Mouse (Mus musculus) kidney, adult 9 months (tissue): ENCODE results near the gene Lsamp.

Experiments used
- DNase-seq: peaks from one replicate; pipeline ENCODE4 v3.0.0; 2022

Gene Lsamp

DNA sequence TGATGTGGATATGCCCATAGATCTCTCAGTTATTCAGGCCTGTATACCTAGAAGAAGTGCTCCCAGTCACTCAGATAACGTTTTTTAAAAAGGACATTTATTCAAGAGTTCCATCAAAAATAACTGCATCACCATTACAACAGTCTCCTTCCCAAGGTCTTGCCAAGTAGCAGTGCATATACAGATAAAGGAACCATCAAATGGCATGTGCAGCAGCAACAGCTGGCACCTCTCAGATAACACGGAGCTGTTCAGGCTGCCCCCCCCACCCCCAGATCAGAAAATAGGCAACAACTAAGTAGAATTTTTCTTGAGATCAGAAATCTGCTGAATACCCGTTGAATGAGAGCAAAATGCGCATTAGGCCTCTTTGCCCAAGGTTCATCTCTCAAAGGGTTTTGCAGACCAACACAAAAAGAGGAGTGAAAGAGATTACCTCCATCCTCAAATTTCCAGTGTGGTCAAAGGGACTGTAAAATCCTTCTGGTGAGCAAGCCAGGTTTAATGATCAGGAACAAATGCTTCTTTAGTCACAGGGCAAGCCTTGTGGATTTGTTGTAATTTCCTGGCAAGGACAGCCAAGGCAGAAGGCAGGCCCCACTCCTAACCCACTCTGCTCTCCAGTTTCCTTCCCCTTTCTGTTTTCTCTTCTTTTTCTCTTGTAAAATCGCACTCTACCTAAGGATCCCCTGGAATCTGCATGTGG is 1842.9 kb downstream of the Lsamp start:
- DNase-seq, result no peak

GRCm38 (mm10) chr16:41827605-41827948 is 1843.4 kb downstream of the Lsamp start:
- DNase-seq, result no peak

DNA sequence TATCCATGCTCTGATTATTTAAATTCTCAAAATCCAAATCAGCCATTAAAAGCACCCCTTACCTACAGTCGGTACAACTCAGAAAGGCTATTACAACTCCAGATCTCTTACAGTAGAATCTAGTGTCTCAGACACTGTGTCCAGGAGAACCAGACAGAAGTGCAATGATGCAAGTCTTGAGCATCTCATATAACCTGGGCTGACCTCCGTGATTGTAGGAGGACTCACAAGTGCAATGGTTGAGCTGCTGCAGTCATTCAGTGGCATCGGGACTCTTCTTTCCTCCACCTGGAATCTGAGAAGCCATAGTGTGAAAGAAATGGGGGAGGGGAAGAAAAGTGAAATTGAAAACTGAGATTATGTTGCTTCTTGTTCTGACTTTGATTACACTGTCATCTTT is 1850.5 kb downstream of the Lsamp start:
- DNase-seq, result no peak

DNA sequence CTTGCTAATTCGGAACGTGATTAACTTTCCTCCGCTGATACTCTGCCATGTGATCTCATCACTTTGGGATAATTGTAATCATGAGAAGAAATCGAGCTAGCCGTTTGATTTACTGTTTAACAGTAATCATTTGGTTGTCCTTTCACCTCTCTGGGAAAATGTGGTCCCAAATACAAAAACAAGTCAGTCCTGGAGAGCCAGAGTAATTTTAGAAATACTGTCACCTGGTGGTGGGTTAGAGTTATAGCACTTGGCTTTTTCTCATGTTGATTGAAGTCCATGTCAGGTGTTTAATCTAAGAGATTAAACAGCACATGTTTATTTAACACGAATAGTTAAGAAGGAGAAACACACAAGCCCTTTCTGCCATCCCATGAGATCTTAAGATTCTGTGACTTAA is 1851.6 kb downstream of the Lsamp start:
- DNase-seq, result peak; percentile 4

- no peak for DNase-seq
These were observed 1855.7 kb downstream of the Lsamp start for GRCm38 (mm10) chr16:41839751-41840404.

- no peak for DNase-seq
These were observed 1862.7 kb downstream of the Lsamp start for GRCm38 (mm10) chr16:41846903-41847302.

- DNase-seq, result no peak
These were observed 1887.9 kb downstream of the Lsamp start for GRCm38 (mm10) chr16:41871917-41872593.

DNA sequence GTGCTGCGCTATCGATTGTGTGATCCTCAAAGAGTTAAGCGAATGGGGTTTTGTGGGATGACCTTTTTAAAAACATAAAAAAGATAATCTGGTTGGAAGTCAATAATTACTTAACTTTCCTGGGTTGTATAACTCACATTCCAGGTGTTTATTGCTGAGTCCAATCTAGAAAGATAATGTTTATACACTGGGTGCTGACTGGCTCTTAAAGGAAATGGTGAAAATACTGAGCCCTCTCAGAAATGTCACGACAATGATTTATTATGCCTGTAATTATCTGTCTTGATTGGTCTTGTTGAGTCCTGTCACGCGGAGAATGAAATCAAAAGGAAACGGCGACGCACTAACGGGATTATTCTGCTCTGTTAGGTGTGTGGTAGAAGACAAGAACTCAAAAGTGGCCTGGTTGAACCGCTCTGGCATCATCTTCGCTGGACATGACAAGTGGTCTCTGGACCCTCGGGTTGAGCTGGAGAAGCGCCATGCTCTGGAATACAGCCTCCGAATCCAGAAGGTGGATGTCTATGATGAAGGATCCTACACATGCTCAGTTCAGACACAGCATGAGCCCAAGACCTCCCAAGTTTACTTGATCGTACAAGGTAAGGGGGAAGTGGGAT is 1904.5 kb downstream of the Lsamp start:
- DNase-seq, result no peak

- DNase-seq, result no peak
These were observed 1916.6 kb downstream of the Lsamp start for GRCm38 (mm10) chr16:41900783-41901182.

- DNase-seq, result no peak
These were observed 1919.5 kb downstream of the Lsamp start for GRCm38 (mm10) chr16:41903654-41904053.

DNA sequence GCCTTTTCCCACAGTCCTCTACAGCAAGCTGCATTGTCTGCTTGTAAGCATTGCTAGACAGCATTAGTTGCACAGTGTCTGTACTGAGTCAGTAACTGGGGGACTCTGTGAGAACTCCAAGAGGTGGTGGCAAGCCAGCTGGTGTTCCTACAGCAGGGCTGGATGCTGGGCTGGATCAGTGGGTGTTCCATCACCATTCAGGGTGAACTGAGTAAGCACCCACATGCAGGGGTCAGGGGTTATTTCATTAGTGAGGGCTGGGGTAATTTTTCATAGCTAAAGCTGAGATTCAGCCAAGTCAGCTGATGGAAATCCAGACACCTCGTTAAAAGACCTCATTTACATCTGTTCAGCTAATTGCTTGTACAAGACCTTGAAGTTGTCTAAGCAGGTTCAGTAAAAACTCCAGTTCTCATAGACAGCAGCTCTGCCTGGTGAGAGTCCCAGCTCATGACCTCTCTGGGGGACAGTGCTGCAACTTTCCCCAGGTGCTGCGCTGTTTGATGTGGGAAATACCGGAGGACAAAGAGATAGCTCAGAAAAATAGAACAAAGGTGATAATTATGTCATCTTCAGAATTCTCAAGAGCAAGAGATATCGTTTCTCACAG is 1928.5 kb downstream of the Lsamp start:
- no peak for DNase-seq

GRCm38 (mm10) chr16:41913346-41913745 is 1929.2 kb downstream of the Lsamp start:
- DNase-seq, result no peak

DNA sequence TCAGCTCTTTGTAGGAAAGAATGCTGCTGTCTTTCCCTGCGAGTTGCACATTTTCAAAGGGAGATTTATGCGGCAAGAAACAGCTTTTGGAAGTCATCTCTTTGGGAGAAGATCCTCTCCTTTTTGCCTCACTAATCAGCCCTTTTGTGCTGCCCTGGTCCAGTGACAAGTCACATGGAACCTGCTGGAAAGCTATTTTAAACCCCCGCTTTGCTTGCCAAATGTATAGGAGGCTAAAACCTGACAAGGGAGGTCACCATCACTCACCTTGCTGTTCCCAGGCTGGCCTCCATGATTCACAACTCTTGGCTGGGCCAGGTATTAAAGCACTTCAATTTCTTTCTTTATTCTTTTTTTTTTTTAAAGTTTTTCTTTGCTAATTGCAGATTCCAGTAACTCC is 1932.2 kb downstream of the Lsamp start:
- DNase-seq, result no peak

GRCm38 (mm10) chr16:41917057-41917821 is 1933.1 kb downstream of the Lsamp start:
- no peak for DNase-seq

DNA sequence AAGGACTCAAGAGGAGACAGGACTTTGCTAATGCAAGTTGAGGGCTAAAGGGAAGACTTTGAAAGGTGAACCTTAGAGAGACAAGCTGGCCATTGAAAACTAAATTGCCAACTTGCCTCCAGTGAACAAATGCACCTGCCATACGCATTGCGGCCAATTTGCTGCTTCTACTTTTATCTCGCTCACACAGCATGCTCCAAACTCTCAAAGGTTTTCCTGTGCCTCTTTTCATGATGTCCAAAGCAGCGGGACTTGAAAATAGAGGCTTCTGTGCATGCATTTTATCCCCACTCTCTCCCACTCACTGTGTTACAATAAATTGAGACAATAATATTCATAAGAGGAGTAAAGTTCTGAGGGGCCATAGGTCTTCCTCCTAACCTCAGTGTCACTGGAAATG is 1945.4 kb downstream of the Lsamp start:
- DNase-seq, result no peak

- no peak for DNase-seq
These were observed 1951.5 kb downstream of the Lsamp start for GRCm38 (mm10) chr16:41935701-41936100.

GRCm38 (mm10) chr16:41936908-41937595 is 1952.9 kb downstream of the Lsamp start:
- no peak for DNase-seq

- DNase-seq, result no peak
These were observed 1953.4 kb downstream of the Lsamp start for GRCm38 (mm10) chr16:41937596-41937990.

GRCm38 (mm10) chr16:41938258-41938657 is 1954.1 kb downstream of the Lsamp start:
- no peak for DNase-seq

DNA sequence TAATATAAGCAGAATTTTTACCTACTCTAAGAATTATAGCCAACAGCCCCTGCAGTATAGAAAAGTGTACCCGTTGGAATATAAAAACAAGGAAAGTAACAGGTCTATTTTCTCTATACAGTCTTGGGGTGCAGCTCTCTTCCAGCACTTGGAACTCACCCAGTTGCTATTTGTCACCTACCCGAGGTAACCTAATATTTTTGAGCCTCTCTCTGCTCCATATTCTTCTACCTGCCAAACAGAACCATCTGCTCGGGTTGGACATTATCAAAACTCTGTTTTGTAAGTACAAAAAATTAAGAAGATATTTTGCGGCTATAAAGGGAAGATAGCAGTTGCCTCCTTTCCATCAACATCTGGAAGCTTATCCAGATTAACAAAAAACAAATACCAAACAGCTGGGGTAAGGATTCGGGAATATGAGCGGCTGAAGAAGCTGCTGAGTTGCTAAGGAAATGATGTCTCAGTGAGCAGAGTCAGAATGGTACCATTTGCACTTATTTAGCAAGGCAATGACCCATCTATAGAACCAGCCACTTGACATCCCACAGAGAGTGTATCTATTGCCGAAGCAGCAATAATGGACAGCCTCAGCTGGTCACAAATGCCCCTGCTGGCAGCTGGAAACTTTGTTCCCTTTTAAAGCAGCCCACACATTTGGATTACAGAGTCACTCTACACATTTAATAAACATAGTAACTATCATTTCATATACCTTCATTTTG is 1957.6 kb downstream of the Lsamp start:
- no peak for DNase-seq

DNA sequence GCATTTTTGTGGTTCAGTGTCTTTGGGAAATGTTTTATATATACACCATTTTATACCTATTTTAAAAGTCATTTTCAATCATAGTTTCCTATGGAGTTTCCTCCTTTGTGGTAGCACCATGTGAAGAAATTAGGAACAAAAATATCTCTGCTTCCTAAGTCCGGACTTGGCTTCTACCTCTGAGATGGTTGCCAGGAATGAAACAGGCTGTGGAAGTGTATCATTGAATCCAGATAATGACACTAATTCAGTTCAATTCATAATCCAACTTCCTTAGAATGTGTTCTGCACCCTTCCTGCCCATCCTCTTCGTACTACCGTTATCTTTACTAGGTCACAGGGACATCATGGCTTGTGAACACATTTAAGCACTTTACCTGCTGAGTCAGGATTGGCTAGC is 1973.7 kb downstream of the Lsamp start:
- DNase-seq, result no peak
